Mouse (Mus musculus): Measurements from ENCODE around the gene Inpp4a. TPM values are rescaled to one million over a fixed set of nuclear protein-coding genes. Genes with fewer than 3 reads are reported as not detected.

Inpp4a gene
- polyA plus RNA-seq, 1 experiment from 2014 or later, result 15.5 TPM

DNA sequence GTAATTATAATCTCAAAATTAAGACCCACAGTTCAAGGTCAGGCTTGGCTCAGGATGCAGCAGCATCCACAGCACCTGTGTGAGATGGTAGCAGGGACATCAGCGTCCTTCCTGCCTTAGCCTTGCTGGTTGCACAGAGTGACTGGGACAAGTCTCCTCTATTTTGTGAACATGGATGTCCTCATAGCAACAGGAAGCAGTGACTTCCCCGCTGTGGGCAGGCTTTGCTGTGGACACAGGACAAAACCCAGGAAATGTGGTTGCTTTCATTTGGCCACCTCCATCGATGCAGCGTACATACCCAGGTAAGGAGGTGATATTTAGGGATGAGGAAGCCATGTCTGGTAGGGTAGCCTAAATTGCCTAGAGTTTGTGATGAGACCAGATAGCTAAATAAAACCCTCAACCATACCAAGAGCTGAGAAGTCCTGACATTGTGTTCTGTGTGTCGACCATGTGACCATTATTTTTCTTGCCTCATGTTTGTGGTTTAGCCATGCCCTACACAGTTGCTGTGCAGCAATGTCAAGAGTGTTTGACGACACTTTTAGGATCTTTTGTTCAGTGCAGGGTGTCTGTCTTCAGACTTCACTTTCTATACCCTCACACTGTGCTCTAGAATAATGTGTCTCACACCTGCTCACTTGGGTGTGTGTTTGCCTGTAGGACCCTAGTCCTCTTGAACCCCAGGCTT is 44.7 kb downstream of the Inpp4a start:
- no peak overlapping the region for H3K9ac ChIP-seq (ENCODE audit: low read length)
- peaks cover 18 to 30% of the 10 kb centered on the region in 2 experiments for H3K4me1 ChIP-seq (ENCODE audit: control insufficient read depth in 2 of 2, insufficient read depth in 2 of 2, low read length in 2 of 2)
- H3K4me3 ChIP-seq (ENCODE audit: control insufficient read depth in 1 of 2, insufficient read depth in 1 of 2, low read depth in 1 of 2, low read length in 2 of 2), result no peak overlapping the region
- no peaks in the 10 kb centered on the region for H3K36me3 ChIP-seq (ENCODE audit: control insufficient read depth, insufficient read depth, low read length)
- WGBS, result 90% methylated on average over 6 of the region's 6 CpGs
- H3K4me2 ChIP-seq (ENCODE audit: low read length), result no peak overlapping the region
- H3K27ac ChIP-seq (replicated peaks in 1 of 2; ENCODE audit: control insufficient read depth in 1 of 2, insufficient read depth in 1 of 2, low read depth in 2 of 2, low read length in 2 of 2), result no peak overlapping the region
- no peak for ATAC-seq (ENCODE audit: insufficient number of reproducible peaks, insufficient read depth, low FRiP score, low read depth)
- H3K9me3 ChIP-seq (ENCODE audit: control insufficient read depth, low read length), result no peaks in the 10 kb centered on the region
- no peaks in the 10 kb centered on the region for H3K27me3 ChIP-seq (ENCODE audit: control insufficient read depth, insufficient read depth, low read length)

GRCm38 (mm10) chr1:37347361-37348080 is 47.9 kb downstream of the Inpp4a start:
- no peaks in the 10 kb centered on the region for H3K36me3 ChIP-seq (ENCODE audit: control insufficient read depth, insufficient read depth, low read length)
- no peak overlapping the region for H3K4me3 ChIP-seq (ENCODE audit: control insufficient read depth in 1 of 2, insufficient read depth in 1 of 2, low read depth in 1 of 2, low read length in 2 of 2)
- H3K9me3 ChIP-seq (ENCODE audit: control insufficient read depth, low read length), result no peaks in the 10 kb centered on the region
- no peaks in the 10 kb centered on the region for H3K27me3 ChIP-seq (ENCODE audit: control insufficient read depth, insufficient read depth, low read length)
- peaks cover 20 to 41% of the 10 kb centered on the region in 2 experiments for H3K4me1 ChIP-seq (ENCODE audit: control insufficient read depth in 2 of 2, insufficient read depth in 2 of 2, low read length in 2 of 2)
- no peak overlapping the region for H3K4me2 ChIP-seq (ENCODE audit: low read length)
- no peak overlapping the region for H3K9ac ChIP-seq (ENCODE audit: low read length)
- H3K27ac ChIP-seq (replicated peaks in 1 of 2; ENCODE audit: control insufficient read depth in 1 of 2, insufficient read depth in 1 of 2, low read depth in 2 of 2, low read length in 2 of 2), result no peak overlapping the region
- WGBS, result 59% methylated on average over 9 of the region's 9 CpGs
- no peak for ATAC-seq (ENCODE audit: insufficient number of reproducible peaks, insufficient read depth, low FRiP score, low read depth)

GRCm38 (mm10) chr1:37350886-37351651 is 51.4 kb downstream of the Inpp4a start:
- Histone ChIP-seq H3K4me1 (ENCODE audit: control insufficient read depth in 2 of 2, insufficient read depth in 2 of 2, low read length in 2 of 2) (peaks cover 18 to 38% of the 10 kb centered on the region in 2 experiments), H3K36me3 (ENCODE audit: control insufficient read depth, insufficient read depth, low read length) (no peaks in the 10 kb centered on the region), H3K4me3 (ENCODE audit: control insufficient read depth in 1 of 2, insufficient read depth in 1 of 2, low read depth in 1 of 2, low read length in 2 of 2) (no peak overlapping the region), H3K27me3 (ENCODE audit: control insufficient read depth, insufficient read depth, low read length) (no peaks in the 10 kb centered on the region), H3K9ac (ENCODE audit: low read length) (no peak overlapping the region), H3K27ac (replicated peaks in 1 of 2; ENCODE audit: control insufficient read depth in 1 of 2, insufficient read depth in 1 of 2, low read depth in 2 of 2, low read length in 2 of 2) (peak overlapping the region; percentile 48 to 63), H3K9me3 (ENCODE audit: control insufficient read depth, low read length) (no peaks in the 10 kb centered on the region), H3K4me2 (ENCODE audit: low read length) (no peak overlapping the region)
- WGBS, result 21% methylated on average over 7 of the region's 7 CpGs
- 0 out of 2 replicates have a peak, but pooled peaks have one; percentile 54 for ATAC-seq (ENCODE audit: insufficient number of reproducible peaks, insufficient read depth, low FRiP score, low read depth)

DNA sequence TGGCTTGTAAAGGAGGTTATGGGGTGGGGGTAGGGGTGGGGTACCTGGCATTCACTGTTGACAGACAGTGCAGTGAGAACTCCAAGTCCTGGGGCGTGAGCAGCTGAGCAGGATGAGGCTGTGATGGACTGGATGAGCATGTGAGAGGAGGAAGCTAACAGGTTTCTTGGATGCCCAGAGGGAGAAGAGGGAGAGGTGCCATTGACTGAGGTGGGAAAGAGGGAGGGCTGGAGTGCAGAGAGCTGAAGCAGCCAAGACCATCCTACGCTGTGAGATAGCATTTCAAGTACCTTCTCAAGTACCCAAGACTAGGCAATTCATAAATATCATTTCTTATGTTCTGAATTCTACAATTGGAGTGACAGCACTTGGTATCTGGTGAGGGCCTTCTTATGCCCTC is 52.3 kb downstream of the Inpp4a start:
- Histone ChIP-seq H3K4me2 (ENCODE audit: low read length) (no peak overlapping the region), H3K4me1 (ENCODE audit: control insufficient read depth in 2 of 2, insufficient read depth in 2 of 2, low read length in 2 of 2) (peaks cover 18 to 34% of the 10 kb centered on the region in 2 experiments), H3K27ac (replicated peaks in 1 of 2; ENCODE audit: control insufficient read depth in 1 of 2, insufficient read depth in 1 of 2, low read depth in 2 of 2, low read length in 2 of 2) (peak overlapping the region in 1 of 2 experiments; percentile 48; a peak in 3 of 4 replicates), H3K9me3 (ENCODE audit: control insufficient read depth, low read length) (no peaks in the 10 kb centered on the region), H3K27me3 (ENCODE audit: control insufficient read depth, insufficient read depth, low read length) (no peaks in the 10 kb centered on the region), H3K4me3 (ENCODE audit: control insufficient read depth in 1 of 2, insufficient read depth in 1 of 2, low read depth in 1 of 2, low read length in 2 of 2) (no peak overlapping the region), H3K36me3 (ENCODE audit: control insufficient read depth, insufficient read depth, low read length) (no peaks in the 10 kb centered on the region), H3K9ac (ENCODE audit: low read length) (no peak overlapping the region)
- 69% methylated on average over 2 of the region's 2 CpGs for WGBS
- no peak for ATAC-seq (ENCODE audit: insufficient number of reproducible peaks, insufficient read depth, low FRiP score, low read depth)

- ATAC-seq (ENCODE audit: insufficient number of reproducible peaks, insufficient read depth, low FRiP score, low read depth), result no peak
- Histone ChIP-seq H3K4me1 (ENCODE audit: control insufficient read depth in 2 of 2, insufficient read depth in 2 of 2, low read length in 2 of 2) (peaks cover 13 to 23% of the 10 kb centered on the region in 2 experiments), H3K9me3 (ENCODE audit: control insufficient read depth, low read length) (no peaks in the 10 kb centered on the region), H3K9ac (ENCODE audit: low read length) (no peak overlapping the region), H3K36me3 (ENCODE audit: control insufficient read depth, insufficient read depth, low read length) (peaks cover 5% of the 10 kb centered on the region), H3K27me3 (ENCODE audit: control insufficient read depth, insufficient read depth, low read length) (no peaks in the 10 kb centered on the region), H3K27ac (replicated peaks in 1 of 2; ENCODE audit: control insufficient read depth in 1 of 2, insufficient read depth in 1 of 2, low read depth in 2 of 2, low read length in 2 of 2) (no peak overlapping the region), H3K4me2 (ENCODE audit: low read length) (no peak overlapping the region), H3K4me3 (ENCODE audit: control insufficient read depth in 1 of 2, insufficient read depth in 1 of 2, low read depth in 1 of 2, low read length in 2 of 2) (no peak overlapping the region)
- WGBS, result 65% methylated on average over 4 of the region's 4 CpGs
Observed at GRCm38 (mm10) chr1:37353456-37353855, 53.8 kb downstream of the Inpp4a start.

DNA sequence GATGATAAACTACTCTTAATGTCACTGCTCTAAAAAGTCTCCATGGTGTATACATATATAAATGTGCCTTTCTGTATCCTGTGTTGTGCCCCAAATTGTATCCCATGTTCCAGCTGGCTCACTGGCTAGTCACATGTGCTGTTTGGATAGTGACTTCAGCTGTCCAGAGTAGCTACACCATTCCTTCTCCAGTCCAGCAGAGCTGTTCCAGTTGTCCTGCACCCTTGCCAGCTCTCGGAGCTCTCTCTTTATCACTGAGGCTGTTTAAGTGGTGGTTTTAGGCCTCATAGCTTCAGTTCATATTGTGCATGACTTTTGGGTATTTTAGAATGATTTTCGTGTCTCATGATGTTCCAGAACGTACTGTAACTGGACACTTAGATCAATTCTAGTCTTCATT is 55.8 kb downstream of the Inpp4a start:
- no peak for ATAC-seq (ENCODE audit: insufficient number of reproducible peaks, insufficient read depth, low FRiP score, low read depth)
- 83% methylated on average over 3 of the region's 3 CpGs for WGBS
- peaks cover 13 to 19% of the 10 kb centered on the region in 2 experiments for H3K4me1 ChIP-seq (ENCODE audit: control insufficient read depth in 2 of 2, insufficient read depth in 2 of 2, low read length in 2 of 2)
- no peak overlapping the region for H3K27ac ChIP-seq (replicated peaks in 1 of 2; ENCODE audit: control insufficient read depth in 1 of 2, insufficient read depth in 1 of 2, low read depth in 2 of 2, low read length in 2 of 2)
- H3K9me3 ChIP-seq (ENCODE audit: control insufficient read depth, low read length), result no peaks in the 10 kb centered on the region
- H3K9ac ChIP-seq (ENCODE audit: low read length), result no peak overlapping the region
- no peak overlapping the region for H3K4me2 ChIP-seq (ENCODE audit: low read length)
- H3K36me3 ChIP-seq (ENCODE audit: control insufficient read depth, insufficient read depth, low read length), result peaks cover 17% of the 10 kb centered on the region
- no peak overlapping the region for H3K4me3 ChIP-seq (ENCODE audit: control insufficient read depth in 1 of 2, insufficient read depth in 1 of 2, low read depth in 1 of 2, low read length in 2 of 2)
- H3K27me3 ChIP-seq (ENCODE audit: control insufficient read depth, insufficient read depth, low read length), result no peaks in the 10 kb centered on the region

DNA sequence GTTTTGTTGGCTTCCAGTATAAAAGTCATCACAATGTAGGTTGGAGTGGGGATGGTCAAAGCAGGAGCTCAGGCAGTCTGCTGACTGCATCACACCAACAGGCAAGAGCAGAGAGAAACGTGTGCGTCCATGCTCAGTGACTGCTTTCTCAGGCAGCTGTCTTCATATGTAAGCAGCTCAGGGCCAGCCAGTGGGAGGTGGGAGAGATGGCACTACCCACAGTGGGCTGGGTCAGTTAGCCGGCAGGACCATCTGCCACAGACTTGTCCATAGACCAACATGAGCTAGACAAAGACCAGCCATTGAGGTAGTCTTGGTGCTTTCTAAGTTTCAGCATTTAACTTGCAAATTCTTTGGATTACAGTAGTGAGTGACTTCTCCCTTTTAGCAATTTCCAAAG is 56.6 kb downstream of the Inpp4a start:
- H3K9me3 ChIP-seq (ENCODE audit: control insufficient read depth, low read length), result no peaks in the 10 kb centered on the region
- no peak overlapping the region for H3K9ac ChIP-seq (ENCODE audit: low read length)
- H3K4me1 ChIP-seq (ENCODE audit: control insufficient read depth in 2 of 2, insufficient read depth in 2 of 2, low read length in 2 of 2), result peaks cover 8 to 11% of the 10 kb centered on the region in 2 experiments
- ATAC-seq (ENCODE audit: insufficient number of reproducible peaks, insufficient read depth, low FRiP score, low read depth), result no peak
- no peak overlapping the region for H3K4me2 ChIP-seq (ENCODE audit: low read length)
- H3K4me3 ChIP-seq (ENCODE audit: control insufficient read depth in 1 of 2, insufficient read depth in 1 of 2, low read depth in 1 of 2, low read length in 2 of 2), result no peak overlapping the region
- peaks cover 17% of the 10 kb centered on the region for H3K36me3 ChIP-seq (ENCODE audit: control insufficient read depth, insufficient read depth, low read length)
- no peaks in the 10 kb centered on the region for H3K27me3 ChIP-seq (ENCODE audit: control insufficient read depth, insufficient read depth, low read length)
- H3K27ac ChIP-seq (replicated peaks in 1 of 2; ENCODE audit: control insufficient read depth in 1 of 2, insufficient read depth in 1 of 2, low read depth in 2 of 2, low read length in 2 of 2), result no peak overlapping the region
- 87% methylated on average over 3 of the region's 3 CpGs for WGBS
